Mouse (Mus musculus) myocyte (in vitro differentiated cells): ENCODE measurements around the gene Slfn3.

Experiments
- POLR2A ChIP-seq: IDR thresholded peaks from one replicate; pipeline ENCODE4 v1.6.1; 2011; ENCODE audit warnings: low read depth, mild to moderate bottlenecking, control low read depth, moderate library complexity; ENCODE audit not compliant: insufficient read length
- SRF ChIP-seq: IDR thresholded peaks from one replicate; pipeline ENCODE4 v1.6.1; 2011; ENCODE audit warnings: low read depth; ENCODE audit not compliant: control insufficient read depth, insufficient read length

- TF ChIP-seq POLR2A (no peak), SRF (no peak)
Measured at GRCm38 (mm10) chr11:83223367-83223766, 32.2 kb downstream of the Slfn3 start.
